Mouse (Mus musculus): ENCODE results near the gene Axin1.
"Not testable (repeated sequence)": the region's sequence is repeated elsewhere in the genome, so short reads cannot be mapped to it uniquely, and the experiment has no call there.

Gene Axin1

GRCm38 (mm10) chr17:26188091-26188805, 49.8 kb downstream of the Axin1 start:
- no peak for DNase-seq (ENCODE audit: extremely low spot score)

- not testable (repeated sequence) for DNase-seq (ENCODE audit: extremely low spot score)
Observed at GRCm38 (mm10) chr17:26191486-26191885, 53.0 kb downstream of the Axin1 start.

DNA sequence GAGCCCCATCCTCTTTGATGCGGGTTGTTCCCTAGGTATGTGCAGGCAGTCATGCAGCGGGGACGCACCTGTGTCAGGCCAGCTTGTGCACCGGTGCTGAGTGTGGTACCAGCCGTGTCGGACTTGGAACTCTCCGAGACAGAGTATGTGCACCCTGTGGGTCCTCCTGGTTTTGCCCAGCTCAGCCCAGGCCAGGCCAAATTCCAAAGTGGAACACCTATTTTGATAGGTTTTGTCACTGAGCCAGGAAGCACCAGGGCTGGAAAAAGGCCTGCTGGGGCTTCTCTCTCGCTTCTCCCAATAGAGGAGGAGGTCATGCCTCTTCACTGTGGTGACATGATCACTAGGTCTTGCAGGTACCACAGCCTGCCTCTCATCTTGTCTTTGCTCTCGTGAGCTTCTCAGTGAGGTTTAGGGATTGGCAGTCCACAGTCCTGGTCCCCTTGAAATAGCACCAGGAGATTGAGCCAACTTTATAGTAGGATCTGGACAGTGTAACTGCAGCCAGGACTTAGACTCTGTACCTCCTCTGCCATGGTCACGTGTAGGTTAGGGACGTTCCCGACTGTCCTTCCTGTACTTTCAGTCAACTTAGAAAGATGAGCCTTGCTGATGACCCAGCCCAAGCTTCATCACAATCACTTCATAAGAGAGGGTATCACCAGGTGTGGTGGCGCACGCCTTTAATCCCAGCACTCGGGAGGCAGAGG, 54.1 kb downstream of the Axin1 start:
- no peak for DNase-seq (ENCODE audit: extremely low spot score)

DNA sequence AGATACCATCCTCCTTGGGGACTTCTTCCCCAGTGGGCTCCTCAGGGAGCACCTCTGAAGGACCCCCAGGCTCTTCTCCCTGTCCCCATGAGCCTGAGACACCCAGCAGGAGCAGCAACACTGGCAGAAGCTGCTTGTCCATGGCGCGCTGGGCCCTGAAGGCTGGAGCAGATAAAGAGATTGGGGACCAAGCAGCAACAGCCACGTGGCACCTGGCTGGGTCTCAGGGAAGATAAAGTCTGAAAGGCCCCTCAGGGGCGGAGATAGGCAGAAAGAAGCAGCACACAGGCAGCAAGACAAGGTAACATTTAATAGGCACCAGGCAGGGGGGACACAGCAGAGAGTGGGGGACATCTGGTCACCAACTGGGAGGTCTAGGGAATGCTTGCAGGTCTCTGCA, 60.4 kb downstream of the Axin1 start, which contains the start of gene Pdia2:
Gene Pdia2, minus strand, starts transcription at position 196 of the 400 bp plus-strand sequence.
- DNase-seq (ENCODE audit: extremely low spot score), result no peak

GRCm38 (mm10) chr17:26200831-26201705, 62.6 kb downstream of the Axin1 start:
- peak; percentile 35 for DNase-seq (ENCODE audit: extremely low spot score)

GRCm38 (mm10) chr17:26201998-26202397, 63.5 kb downstream of the Axin1 start:
- DNase-seq (ENCODE audit: extremely low spot score), result no peak

DNA sequence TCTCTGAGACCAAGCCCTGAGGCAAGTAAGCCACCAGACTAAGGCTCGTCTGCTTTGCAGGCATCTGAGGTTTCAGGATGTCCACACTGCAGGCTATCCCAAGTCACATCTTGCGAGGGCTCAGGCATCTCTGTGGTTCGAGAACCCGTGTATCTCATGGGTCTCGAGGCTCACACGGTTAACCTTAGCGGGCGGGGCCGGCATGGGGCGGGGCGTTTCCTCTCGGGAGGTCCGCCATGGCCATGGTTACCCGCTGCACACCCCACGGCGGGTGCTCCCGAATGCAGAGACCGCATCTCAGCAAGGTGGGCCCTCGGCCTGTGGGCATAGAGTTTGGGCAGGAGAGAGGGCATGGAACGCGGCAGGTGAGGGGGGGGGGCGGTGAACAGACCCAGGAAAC, 64.2 kb downstream of the Axin1 start, which contains the start of gene Rgs11:
Gene Rgs11, plus strand, starts transcription at position 215 of the 400 bp plus-strand sequence.
- no peak for DNase-seq (ENCODE audit: extremely low spot score)

DNA sequence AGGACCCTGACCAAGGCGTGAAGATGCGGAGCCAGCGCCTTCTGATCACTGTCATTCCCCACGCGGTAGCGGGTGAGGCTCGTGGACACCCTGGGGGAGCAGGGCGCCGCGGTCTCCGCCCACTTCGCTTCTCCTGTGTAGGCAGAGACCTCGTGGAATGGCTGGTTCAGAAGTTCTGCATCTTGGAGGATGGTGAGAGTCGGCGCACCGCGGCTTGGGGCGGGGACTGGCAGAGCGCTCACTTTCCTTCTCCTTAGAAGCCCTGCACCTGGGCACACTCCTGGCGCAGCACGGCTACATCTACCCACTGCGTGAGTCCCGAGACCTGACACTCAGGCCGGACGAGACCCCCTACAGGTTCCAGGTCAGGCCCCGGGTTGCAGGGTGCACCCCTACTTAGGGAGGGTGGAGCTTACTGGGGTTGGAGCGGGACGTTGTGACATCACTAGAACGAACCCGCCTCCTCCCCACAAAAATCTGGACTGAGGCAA, 64.9 kb downstream of the Axin1 start:
- peak; percentile 26 for DNase-seq (ENCODE audit: extremely low spot score)

- no peak for DNase-seq (ENCODE audit: extremely low spot score)
Observed at GRCm38 (mm10) chr17:26204766-26205165, 66.3 kb downstream of the Axin1 start.

DNA sequence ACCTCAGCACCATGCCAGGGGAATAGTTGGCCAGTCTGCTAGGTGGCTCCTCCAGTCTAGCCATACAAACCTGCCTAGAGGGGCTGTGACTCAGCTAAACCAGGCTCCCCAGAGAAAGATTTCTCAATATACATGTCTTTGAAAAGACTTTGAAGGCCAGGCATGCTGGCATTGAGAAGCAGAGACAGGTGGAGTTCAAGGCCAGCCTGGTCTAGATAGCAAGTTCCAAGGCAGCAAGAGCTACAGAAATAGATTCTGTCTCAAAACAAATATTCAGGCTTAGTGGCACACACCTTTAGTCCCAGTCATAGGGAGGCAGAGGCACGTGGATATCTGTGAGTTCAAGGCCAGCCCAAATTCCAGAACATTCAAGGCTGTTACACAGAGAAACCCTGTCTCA, 67.9 kb downstream of the Axin1 start:
- no peak for DNase-seq (ENCODE audit: extremely low spot score)

DNA sequence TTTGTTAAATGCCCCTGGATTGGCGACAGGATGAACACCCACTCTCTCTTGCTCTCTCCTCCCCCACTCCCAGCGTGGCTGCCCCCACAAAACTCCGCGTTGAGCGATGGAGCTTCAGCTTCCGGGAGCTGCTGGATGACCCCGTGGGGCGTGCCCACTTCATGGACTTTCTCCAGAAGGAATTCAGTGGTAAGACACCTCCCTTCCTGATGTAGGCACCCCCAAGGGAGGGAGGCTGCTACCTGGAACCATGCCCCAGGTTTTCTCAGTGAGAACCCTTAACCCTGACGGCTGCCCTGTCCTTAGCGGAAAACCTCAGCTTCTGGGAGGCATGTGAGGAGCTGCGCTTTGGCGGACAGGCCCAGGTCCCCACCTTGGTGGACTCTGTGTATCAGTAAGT, 69.2 kb downstream of the Axin1 start, which contains the start of gene Arhgdig:
Gene Arhgdig, minus strand, starts transcription at position 101 of the 400 bp plus-strand sequence.
- DNase-seq (ENCODE audit: extremely low spot score), result no peak

- DNase-seq (ENCODE audit: extremely low spot score), result no peak
Observed at GRCm38 (mm10) chr17:26212241-26212640, 73.8 kb downstream of the Axin1 start.

DNA sequence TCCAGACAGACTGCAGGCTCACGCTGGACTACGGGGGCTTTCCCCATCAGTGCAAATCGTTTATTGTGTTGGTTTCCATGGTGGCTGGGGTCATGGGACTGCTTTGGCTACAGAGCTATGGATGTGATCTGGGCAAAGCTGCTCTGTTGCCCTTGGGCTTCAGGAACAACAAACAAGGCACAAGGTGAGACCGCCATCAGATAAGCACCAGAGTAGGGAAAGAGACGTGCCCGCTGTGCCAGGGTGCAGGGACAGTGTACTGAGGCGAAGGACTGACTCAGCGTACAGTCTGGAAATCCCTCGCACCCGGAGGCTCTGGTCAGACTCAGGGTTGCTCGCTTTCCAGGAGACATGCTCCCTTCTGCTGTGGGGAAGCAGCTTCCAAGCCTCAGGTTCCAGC, 74.2 kb downstream of the Axin1 start:
- DNase-seq (ENCODE audit: extremely low spot score), result no peak

GRCm38 (mm10) chr17:26221508-26221907, 83.0 kb downstream of the Axin1 start:
- no peak for DNase-seq (ENCODE audit: extremely low spot score)

- DNase-seq (ENCODE audit: extremely low spot score), result no peak
Observed at GRCm38 (mm10) chr17:26225150-26225549, 86.7 kb downstream of the Axin1 start.

DNA sequence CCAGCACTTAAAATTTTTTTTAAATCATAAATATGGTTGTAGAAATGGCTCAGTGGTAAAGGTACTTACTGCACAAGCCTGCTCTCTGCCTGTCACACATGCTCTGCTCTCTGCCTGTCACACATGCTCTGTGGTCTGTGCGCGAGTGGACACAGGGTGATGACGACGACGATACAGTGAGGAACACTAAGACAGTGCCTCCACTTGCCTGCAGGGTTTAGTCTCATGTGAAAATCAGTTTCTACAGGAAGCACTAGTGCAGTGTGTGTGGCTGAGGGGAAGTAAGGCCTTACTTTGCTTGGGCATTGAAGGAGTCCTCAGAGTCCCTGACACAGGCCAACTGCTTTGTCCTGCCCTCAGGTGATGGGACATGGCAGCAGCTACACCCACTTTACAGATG, 91.3 kb downstream of the Axin1 start:
- no peak for DNase-seq (ENCODE audit: extremely low spot score)

GRCm38 (mm10) chr17:26231156-26231555, 92.7 kb downstream of the Axin1 start:
- DNase-seq (ENCODE audit: extremely low spot score), result no peak

DNA sequence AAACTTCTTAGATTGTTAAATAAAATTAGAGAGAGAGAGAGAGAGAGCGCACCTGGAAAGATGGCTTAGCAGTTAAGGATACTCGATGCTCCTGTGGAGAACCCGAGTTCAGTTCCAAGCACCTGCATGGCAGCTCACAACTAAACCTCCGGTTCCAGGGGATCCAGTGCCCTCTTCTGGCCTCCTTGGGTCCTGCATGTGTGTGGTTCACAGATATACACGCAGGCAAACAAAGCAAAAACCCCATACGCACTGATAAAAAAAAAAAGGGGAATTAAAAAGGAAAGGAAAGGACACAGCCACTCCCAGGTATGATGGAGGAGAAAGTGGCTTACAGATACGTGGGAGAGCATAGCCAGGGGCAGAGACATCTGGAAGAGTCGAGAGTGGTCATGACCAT, 94.4 kb downstream of the Axin1 start:
- no peak for DNase-seq (ENCODE audit: extremely low spot score)

DNA sequence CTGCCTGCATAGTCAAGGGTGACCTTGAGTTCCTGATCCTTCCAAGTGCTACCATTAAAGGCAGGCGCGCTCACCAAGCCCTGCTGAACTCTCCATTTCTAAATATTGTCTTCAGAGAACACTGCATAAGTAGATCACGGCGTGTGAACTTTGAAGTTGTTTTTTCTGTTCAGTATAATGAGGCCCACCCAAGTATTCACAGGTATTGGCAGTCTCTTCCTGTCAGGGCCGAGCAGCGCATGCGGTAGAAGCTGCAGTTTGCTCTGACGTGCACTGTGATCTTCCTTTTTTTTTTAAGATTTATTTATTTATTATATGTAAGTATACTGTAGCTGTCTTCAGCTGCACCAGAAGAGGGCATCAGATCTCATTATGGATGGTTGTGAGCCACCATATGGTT, 95.9 kb downstream of the Axin1 start:
- DNase-seq (ENCODE audit: extremely low spot score), result no peak

- no peak for DNase-seq (ENCODE audit: extremely low spot score)
Observed at GRCm38 (mm10) chr17:26235077-26235815, 96.8 kb downstream of the Axin1 start.

DNA sequence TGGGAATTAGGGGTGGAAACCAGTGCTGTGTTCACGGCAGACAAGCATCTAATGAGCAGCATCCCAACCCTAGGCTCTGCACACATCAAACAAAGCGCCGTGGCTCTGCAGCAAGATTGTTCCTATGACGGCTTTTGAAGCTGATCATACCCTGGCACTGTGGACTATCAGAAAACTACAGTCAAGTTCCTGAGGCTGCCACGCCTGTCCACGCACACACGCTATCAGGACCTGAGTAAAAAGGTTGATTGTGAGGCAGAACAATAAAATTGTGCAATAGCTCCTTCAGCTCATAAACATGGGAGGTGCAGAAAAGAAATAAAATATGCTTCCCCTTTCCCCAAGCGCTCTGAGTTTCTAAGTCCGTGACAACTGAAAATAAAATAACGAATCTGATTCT, 99.2 kb downstream of the Axin1 start:
- no peak for DNase-seq (ENCODE audit: extremely low spot score)
